In genomic region chr11:19332727-19333126, GRCm38 (mm10) we compare ENCODE assay signal across 23 mouse cellular contexts.
DNase-seq lines count a peak whose midpoint lies in the region; ATAC-seq and TF ChIP-seq lines count a peak whose summit lies in the region.
"Had no signal": no experiment of that assay in that cellular context is flagged by ENCODE, and none has a peak within 500 bp of the region (broad histone marks: within the 10 kb centered on the region; RNA-seq: fewer than 3 reads in every experiment).

No protein-coding gene starts in this region.

- no peak for TF ChIP-seq POLR2A in CH12.LX (IDR thresholded peaks at IDR 0.05; ENCODE audit: low read depth, low read length)

- no peaks in the 10 kb centered on the region for H3K27me3 ChIP-seq in kidney, embryonic 16.5 days (ENCODE audit: insufficient read depth, low read length)
- no peaks in the 10 kb centered on the region for H3K27me3 ChIP-seq in CH12.LX (replicated peaks)
- H3K27me3 ChIP-seq: embryonic facial prominence, embryonic 13.5 days; forebrain, embryonic 12.5 days; forebrain, embryonic 15.5 days; hindbrain, embryonic 12.5 days; hindbrain, embryonic 15.5 days; Patski had no signal

- no peak for TF ChIP-seq RAD21 in CH12.LX (IDR thresholded peaks at IDR 0.05; ENCODE audit: low read depth, low read length)

- H3K79me2 ChIP-seq in CH12.LX (replicated peaks; ENCODE audit: control insufficient read depth, extremely low read depth, insufficient read depth, poor library complexity, severe bottlenecking) = no peaks in the 10 kb centered on the region

- H3K9ac ChIP-seq in kidney, embryonic 16.5 days (replicated peaks; ENCODE audit: low read length) = no peak overlapping the region
- H3K9ac ChIP-seq in CH12.LX (ENCODE audit: insufficient read depth, low read depth) = no peak overlapping the region
- H3K9ac ChIP-seq: embryonic facial prominence, embryonic 13.5 days; forebrain, embryonic 12.5 days; forebrain, embryonic 15.5 days; hindbrain, embryonic 12.5 days; hindbrain, embryonic 15.5 days had no signal

- peak; percentile 75; the same call in 1 of the 2 replicates for ATAC-seq in kidney, embryonic 16.5 days (ENCODE audit: low FRiP score, low TSS enrichment)
- ATAC-seq: forebrain, embryonic 15.5 days; Patski had no signal

- 12% methylated on average over 1 of the region's 1 CpGs for WGBS in kidney, embryonic 16.5 days

- no peak overlapping the region for H3K4me2 ChIP-seq in kidney, embryonic 16.5 days (replicated peaks; ENCODE audit: low read depth, low read length)
- no peak overlapping the region for H3K4me2 ChIP-seq in CH12.LX (ENCODE audit: insufficient read depth, low read depth, poor library complexity, severe bottlenecking)
- H3K4me2 ChIP-seq: embryonic facial prominence, embryonic 13.5 days; forebrain, embryonic 12.5 days; forebrain, embryonic 15.5 days; heart, embryonic 11.5 days; hindbrain, embryonic 12.5 days; hindbrain, embryonic 15.5 days had no signal

- 0 out of 2 replicates have a peak, but pooled peaks cover 4% of the 10 kb centered on the region for H3K9me3 ChIP-seq in kidney, embryonic 16.5 days (ENCODE audit: low read length)
- H3K9me3 ChIP-seq in CH12.LX (replicated peaks; ENCODE audit: low read length) = peaks cover 17% of the 10 kb centered on the region
- H3K9me3 ChIP-seq: embryonic facial prominence, embryonic 10.5 days; embryonic facial prominence, embryonic 13.5 days; forebrain, embryonic 12.5 days; forebrain, embryonic 15.5 days; hindbrain, embryonic 12.5 days; hindbrain, embryonic 15.5 days had no signal

- no peaks in the 10 kb centered on the region for H3K4me1 ChIP-seq in kidney, embryonic 16.5 days (ENCODE audit: insufficient read depth, low read length)
- peaks cover 21 to 53% of the 10 kb centered on the region in 2 experiments for H3K4me1 ChIP-seq in CH12.LX (ENCODE audit: control insufficient read depth in 1 of 2, insufficient read depth in 2 of 2)
- H3K4me1 ChIP-seq: embryonic facial prominence, embryonic 13.5 days; forebrain, embryonic 12.5 days; forebrain, embryonic 15.5 days; hindbrain, embryonic 12.5 days; hindbrain, embryonic 15.5 days had no signal

- peak; percentile 55 for DNase-seq in heart, adult 11 months
- no peak for DNase-seq in heart, adult 18-20 months
- DNase-seq in kidney, postnatal 25 days = no peak
- no peak for DNase-seq in CH12.LX (ENCODE audit: extremely low read depth)
- no peak for DNase-seq in cerebellum, postnatal 14 days
- DNase-seq: adrenal gland, postnatal 10 days; adrenal gland, postnatal 36 days; cerebellum, adult 18-20 months; cerebellum, adult 9-10 months; cerebellum, postnatal 25 days; embryo, embryonic 11 days; gastrocnemius, postnatal 25 days had no signal

- TF ChIP-seq EP300 in CH12.LX (IDR thresholded peaks at IDR 0.05; ENCODE audit: low read length) = no peak

- dilution Hi-C loops in CH12.LX (cut with MboI; ENCODE audit: extremely low pct_ligation_motif_present, extremely low pct_unique_long_range_greater_than_20kb, low sequenced_read_pairs) = no loop called here

- no peaks in the 10 kb centered on the region for H3K36me3 ChIP-seq in kidney, embryonic 16.5 days (ENCODE audit: insufficient read depth, low read length)
- H3K36me3 ChIP-seq in CH12.LX (replicated peaks in 1 of 2; ENCODE audit: control insufficient read depth in 1 of 2, insufficient read depth in 1 of 2, low read length in 1 of 2) = peaks cover 0 to 8% of the 10 kb centered on the region in 2 experiments
- H3K36me3 ChIP-seq: embryonic facial prominence, embryonic 10.5 days; embryonic facial prominence, embryonic 13.5 days; forebrain, embryonic 12.5 days; forebrain, embryonic 15.5 days; G1E; hindbrain, embryonic 12.5 days; hindbrain, embryonic 15.5 days had no signal

- in situ Hi-C loops in CH12.LX (cut with MboI; ENCODE audit: low pct_ligation_motif_present, low pct_unique_long_range_greater_than_20kb, low sequenced_read_pairs) = loop anchor here (10.0 kb wide), 1 partner anchor 508 kb away; no protein-coding TSS in a partner anchor

- H3K27ac ChIP-seq in kidney, embryonic 16.5 days (ENCODE audit: low read length) = 0 out of 2 replicates have a peak overlapping the region, but pooled peaks have one; percentile 6
- peak overlapping the region; percentile 71 for H3K27ac ChIP-seq in CH12.LX (ENCODE audit: insufficient read depth, low read depth)
- H3K27ac ChIP-seq: embryonic facial prominence, embryonic 10.5 days; embryonic facial prominence, embryonic 13.5 days; forebrain, embryonic 12.5 days; forebrain, embryonic 15.5 days; hindbrain, embryonic 12.5 days; hindbrain, embryonic 15.5 days had no signal

- TF ChIP-seq CTCF in CH12.LX (conservative IDR thresholded peaks at IDR 0.05 in 1 of 2, IDR thresholded peaks at IDR 0.05 in 1 of 2; ENCODE audit: low read depth in 2 of 2, low read length in 2 of 2) = no peak

- no peak overlapping the region for H3K4me3 ChIP-seq in kidney, embryonic 16.5 days (ENCODE audit: low read length)
- no peak overlapping the region for H3K4me3 ChIP-seq in CH12.LX (replicated peaks in 1 of 3; ENCODE audit: low read depth in 2 of 3, low read length in 2 of 3, poor library complexity in 1 of 3)
- H3K4me3 ChIP-seq: embryonic facial prominence, embryonic 10.5 days; embryonic facial prominence, embryonic 13.5 days; erythroblast, embryonic 14.5 days; forebrain, embryonic 12.5 days; forebrain, embryonic 15.5 days; hindbrain, embryonic 12.5 days; hindbrain, embryonic 15.5 days had no signal

TF ChIP-seq in CH12.LX, 34 proteins besides CTCF, POLR2A, EP300 and RAD21:
- TF ChIP-seq UBTF (IDR thresholded peaks at IDR 0.05; ENCODE audit: low read depth, low read length) (no peak), USF2 (conservative IDR thresholded peaks at IDR 0.05; ENCODE audit: low read depth, low read length) (no peak), GABPA (IDR thresholded peaks at IDR 0.05; ENCODE audit: insufficient replicate concordance, low read depth, low read length) (no peak), TBP (conservative IDR thresholded peaks at IDR 0.05; ENCODE audit: low read depth, low read length) (no peak), CHD2 (IDR thresholded peaks at IDR 0.05; ENCODE audit: low read length) (no peak), MAZ (IDR thresholded peaks at IDR 0.05; ENCODE audit: low read depth, low read length) (no peak), E2F4 (IDR thresholded peaks at IDR 0.05; ENCODE audit: insufficient replicate concordance, low read depth, low read length) (no peak), MAFK (IDR thresholded peaks at IDR 0.05; ENCODE audit: insufficient replicate concordance, low read length) (no peak), JUND (conservative IDR thresholded peaks at IDR 0.05; ENCODE audit: low read depth, low read length) (no peak)
TF ChIP-seq in CH12.LX: peak in this region for 0.
